Mouse (Mus musculus) spleen, adult 2 months (tissue): ENCODE data around the gene Kyat3.

Source experiments
- CTCF ChIP-seq: fragments of 200-500 bp; IDR thresholded peaks from 2 replicates; pipeline ENCODE4 v1.5.1; 2011; ENCODE audit warnings: mild to moderate bottlenecking, inconsistent platforms; ENCODE audit not compliant: insufficient read depth, insufficient read length, insufficient replicate concordance; ENCODE audit errors: extremely low read depth
- POLR2A ChIP-seq: fragments of 200-500 bp; IDR thresholded peaks from 2 replicates; pipeline ENCODE4 v1.6.1; 2011; ENCODE audit warnings: low read depth, low read length, inconsistent platforms

DNA sequence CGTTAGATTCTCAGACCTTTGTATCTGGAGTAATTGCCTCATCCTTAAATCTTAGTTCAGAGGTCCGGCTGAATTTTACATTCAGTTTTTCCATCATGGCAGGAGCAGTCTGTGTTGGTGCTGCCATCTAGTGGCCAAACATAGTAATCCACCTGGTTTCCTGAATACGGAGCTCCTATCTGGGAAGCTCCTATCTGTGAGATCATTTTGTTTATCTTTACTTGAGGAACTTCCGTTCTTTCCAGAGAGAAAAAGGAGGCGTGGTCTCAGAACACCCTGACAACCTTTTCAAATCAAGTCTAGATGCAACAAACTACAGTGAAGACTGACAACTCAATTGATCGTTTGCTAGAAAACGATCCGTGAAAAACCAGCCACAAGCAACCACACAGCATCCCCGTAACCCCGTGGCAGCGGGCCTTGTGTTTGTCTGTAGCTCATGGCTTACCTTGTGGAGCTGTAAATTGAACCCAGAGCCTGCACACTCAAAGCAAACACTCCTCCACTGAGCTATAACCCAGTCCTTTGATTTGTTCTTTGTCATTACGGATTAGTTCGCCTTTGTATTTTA is 8.1 kb downstream of the Kyat3 start:
- TF ChIP-seq CTCF (peak; percentile 43; the same call in 1 of the 2 replicates), POLR2A (no peak)
